Mouse (Mus musculus): ENCODE data around the gene Elavl3. TPM values are rescaled to one million over a fixed set of nuclear protein-coding genes. Genes with fewer than 3 reads are reported as not detected.

Elavl3 gene
- polyA plus RNA-seq, 1 experiment, result 0.02 TPM

GRCm38 (mm10) chr9:22056303-22056910, 4.6 kb upstream of the Elavl3 start:
- no peak for TF ChIP-seq CTCF (IDR thresholded peaks at IDR 0.05; ENCODE audit: control insufficient read depth, insufficient read depth, insufficient read length)
- TF ChIP-seq MYOD1 (IDR thresholded peaks at IDR 0.05; ENCODE audit: control insufficient read depth, insufficient read length, low read depth), result no peak
- no peak for TF ChIP-seq MAX (IDR thresholded peaks at IDR 0.05)
- TF ChIP-seq CEBPB (IDR thresholded peaks at IDR 0.05; ENCODE audit: low read depth), result no peak
- Histone ChIP-seq H3ac (ENCODE audit: control insufficient read depth, insufficient read length, low read depth) (no peak overlapping the region), H3K4me3 (ENCODE audit: insufficient read depth, poor library complexity, severe bottlenecking) (no peak overlapping the region), H3K79me3 (ENCODE audit: low read depth) (no peaks in the 10 kb centered on the region), H3K79me2 (ENCODE audit: control insufficient read depth, insufficient read depth) (no peaks in the 10 kb centered on the region), H3K27me3 (ENCODE audit: control insufficient read depth, insufficient read depth, insufficient read length) (peaks cover 13% of the 10 kb centered on the region), H3K36me3 (ENCODE audit: control insufficient read depth, insufficient read depth) (peaks cover 7% of the 10 kb centered on the region)

- peaks cover 20% of the 10 kb centered on the region for H3K27me3 ChIP-seq (ENCODE audit: control insufficient read depth, insufficient read depth, insufficient read length)
- no peak overlapping the region for H3ac ChIP-seq (ENCODE audit: control insufficient read depth, insufficient read length, low read depth)
- H3K79me3 ChIP-seq (ENCODE audit: low read depth), result no peaks in the 10 kb centered on the region
- no peaks in the 10 kb centered on the region for H3K79me2 ChIP-seq (ENCODE audit: control insufficient read depth, insufficient read depth)
- TF ChIP-seq FOSL1 (IDR thresholded peaks at IDR 0.05; ENCODE audit: insufficient read depth, low read length, poor library complexity, severe bottlenecking) (no peak), USF1 (IDR thresholded peaks at IDR 0.05; ENCODE audit: low read depth) (no peak), MAX (IDR thresholded peaks at IDR 0.05) (no peak), CTCF (IDR thresholded peaks at IDR 0.05; ENCODE audit: control insufficient read depth, insufficient read depth, insufficient read length) (no peak), MYOD1 (IDR thresholded peaks at IDR 0.05; ENCODE audit: control insufficient read depth, insufficient read length, low read depth) (no peak), MYOG (IDR thresholded peaks at IDR 0.05; ENCODE audit: control insufficient read depth, extremely low read depth, insufficient read length) (no peak), CEBPB (IDR thresholded peaks at IDR 0.05; ENCODE audit: low read depth) (no peak)
- H3K36me3 ChIP-seq (ENCODE audit: control insufficient read depth, insufficient read depth), result peaks cover 7% of the 10 kb centered on the region
- no peak overlapping the region for H3K4me3 ChIP-seq (ENCODE audit: insufficient read depth, poor library complexity, severe bottlenecking)
Observed at GRCm38 (mm10) chr9:22055713-22056112, 3.9 kb upstream of the Elavl3 start.

- Histone ChIP-seq H3ac (ENCODE audit: control insufficient read depth, insufficient read length, low read depth) (no peak overlapping the region), H3K4me3 (ENCODE audit: insufficient read depth, poor library complexity, severe bottlenecking) (no peak overlapping the region), H3K79me3 (ENCODE audit: low read depth) (no peaks in the 10 kb centered on the region), H3K79me2 (ENCODE audit: control insufficient read depth, insufficient read depth) (no peaks in the 10 kb centered on the region), H3K36me3 (ENCODE audit: control insufficient read depth, insufficient read depth) (peaks cover 7% of the 10 kb centered on the region), H3K27me3 (ENCODE audit: control insufficient read depth, insufficient read depth, insufficient read length) (peaks cover 28% of the 10 kb centered on the region)
- TF ChIP-seq FOSL1 (IDR thresholded peaks at IDR 0.05; ENCODE audit: insufficient read depth, low read length, poor library complexity, severe bottlenecking) (no peak), USF1 (IDR thresholded peaks at IDR 0.05; ENCODE audit: low read depth) (peak; percentile 66)
Observed at GRCm38 (mm10) chr9:22054411-22055076, 2.7 kb upstream of the Elavl3 start.

GRCm38 (mm10) chr9:22053657-22054056, 1.8 kb upstream of the Elavl3 start:
- no peaks in the 10 kb centered on the region for H3K79me3 ChIP-seq (ENCODE audit: low read depth)
- H3K4me3 ChIP-seq (ENCODE audit: insufficient read depth, poor library complexity, severe bottlenecking), result no peak overlapping the region
- TF ChIP-seq MAX (IDR thresholded peaks at IDR 0.05) (no peak), CEBPB (IDR thresholded peaks at IDR 0.05; ENCODE audit: low read depth) (no peak), CTCF (IDR thresholded peaks at IDR 0.05; ENCODE audit: control insufficient read depth, insufficient read depth, insufficient read length) (no peak), USF1 (IDR thresholded peaks at IDR 0.05; ENCODE audit: low read depth) (no peak)
- no peaks in the 10 kb centered on the region for H3K79me2 ChIP-seq (ENCODE audit: control insufficient read depth, insufficient read depth)
- H3K27me3 ChIP-seq (ENCODE audit: control insufficient read depth, insufficient read depth, insufficient read length), result peaks cover 37% of the 10 kb centered on the region
- peaks cover 6% of the 10 kb centered on the region for H3K36me3 ChIP-seq (ENCODE audit: control insufficient read depth, insufficient read depth)
- no peak overlapping the region for H3ac ChIP-seq (ENCODE audit: control insufficient read depth, insufficient read length, low read depth)

- peaks cover 55% of the 10 kb centered on the region for H3K27me3 ChIP-seq (ENCODE audit: control insufficient read depth, insufficient read depth, insufficient read length)
- H3ac ChIP-seq (ENCODE audit: control insufficient read depth, insufficient read length, low read depth), result no peak overlapping the region
- H3K36me3 ChIP-seq (ENCODE audit: control insufficient read depth, insufficient read depth), result no peaks in the 10 kb centered on the region
- H3K4me3 ChIP-seq (ENCODE audit: insufficient read depth, poor library complexity, severe bottlenecking), result no peak overlapping the region
- no peaks in the 10 kb centered on the region for H3K79me3 ChIP-seq (ENCODE audit: low read depth)
- H3K79me2 ChIP-seq (ENCODE audit: control insufficient read depth, insufficient read depth), result no peaks in the 10 kb centered on the region
- no peak for TF ChIP-seq USF1 (IDR thresholded peaks at IDR 0.05; ENCODE audit: low read depth)
- TF ChIP-seq MYOD1 (IDR thresholded peaks at IDR 0.05; ENCODE audit: control insufficient read depth, insufficient read length, low read depth), result no peak
- TF ChIP-seq MAX (IDR thresholded peaks at IDR 0.05), result no peak
Observed at GRCm38 (mm10) chr9:22051161-22051957, 464 bp downstream of the Elavl3 start.

- H3ac ChIP-seq (ENCODE audit: control insufficient read depth, insufficient read length, low read depth), result no peak overlapping the region
- no peaks in the 10 kb centered on the region for H3K79me2 ChIP-seq (ENCODE audit: control insufficient read depth, insufficient read depth)
- no peaks in the 10 kb centered on the region for H3K36me3 ChIP-seq (ENCODE audit: control insufficient read depth, insufficient read depth)
- H3K79me3 ChIP-seq (ENCODE audit: low read depth), result no peaks in the 10 kb centered on the region
- TF ChIP-seq MYOG (IDR thresholded peaks at IDR 0.05; ENCODE audit: control insufficient read depth, extremely low read depth, insufficient read length) (no peak), CTCF (IDR thresholded peaks at IDR 0.05; ENCODE audit: control insufficient read depth, insufficient read depth, insufficient read length) (no peak), CEBPB (IDR thresholded peaks at IDR 0.05; ENCODE audit: low read depth) (no peak), FOSL1 (IDR thresholded peaks at IDR 0.05; ENCODE audit: insufficient read depth, low read length, poor library complexity, severe bottlenecking) (no peak), MYOD1 (IDR thresholded peaks at IDR 0.05; ENCODE audit: control insufficient read depth, insufficient read length, low read depth) (no peak), MAX (IDR thresholded peaks at IDR 0.05) (no peak), USF1 (IDR thresholded peaks at IDR 0.05; ENCODE audit: low read depth) (no peak)
- no peak overlapping the region for H3K4me3 ChIP-seq (ENCODE audit: insufficient read depth, poor library complexity, severe bottlenecking)
- H3K27me3 ChIP-seq (ENCODE audit: control insufficient read depth, insufficient read depth, insufficient read length), result peaks cover 55% of the 10 kb centered on the region
Observed at GRCm38 (mm10) chr9:22050351-22050889, 1.4 kb downstream of the Elavl3 start.

Data from C2C12 (cell line).